Mouse (Mus musculus): ENCODE results near the gene Sik2.
A peak's percentile ranks its signal among the peaks of the same experiment; 100 is the strongest.

Sik2 gene

GRCm38 (mm10) chr9:50911861-50912515 is 96.9 kb downstream of the Sik2 start:
- DNase-seq = no peak

- DNase-seq = no peak
These were observed 103.6 kb downstream of the Sik2 start for GRCm38 (mm10) chr9:50905321-50905720.

DNA sequence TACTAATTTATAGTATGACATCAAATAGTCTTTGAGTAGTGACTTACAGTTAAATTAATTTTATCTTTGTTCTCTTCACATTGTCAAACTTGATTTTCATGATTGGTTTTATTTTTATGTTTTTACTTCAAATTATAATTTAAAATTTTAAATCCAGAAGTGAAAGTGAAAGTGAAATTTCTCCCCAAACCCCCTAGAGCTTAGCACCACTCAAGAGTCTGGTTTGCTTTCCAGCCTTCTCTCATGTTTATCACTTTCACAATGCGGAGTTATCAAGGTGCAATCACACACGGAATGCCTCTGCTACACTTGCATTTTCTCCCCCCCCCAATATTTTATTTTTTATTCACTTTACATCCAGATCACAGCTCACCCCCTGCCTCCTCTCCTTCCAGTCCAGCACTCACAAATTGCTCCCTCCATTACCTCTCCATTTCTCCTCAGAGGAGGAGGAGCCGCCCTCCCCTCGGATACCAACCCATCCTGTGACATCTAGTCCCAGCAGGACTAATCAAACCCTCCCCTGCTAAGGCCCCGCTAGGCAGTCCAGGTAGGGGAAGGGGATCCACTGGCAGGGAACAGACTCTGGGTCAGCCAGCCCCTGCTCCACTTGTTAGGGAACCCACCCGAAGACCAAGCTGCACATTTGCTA is 104.6 kb downstream of the Sik2 start:
- DNase-seq = no peak

- DNase-seq = no peak
These were observed 108.6 kb downstream of the Sik2 start for GRCm38 (mm10) chr9:50900026-50900920.

- DNase-seq = peak; percentile 96
These were observed 115.2 kb downstream of the Sik2 start for GRCm38 (mm10) chr9:50893665-50894064.

DNA sequence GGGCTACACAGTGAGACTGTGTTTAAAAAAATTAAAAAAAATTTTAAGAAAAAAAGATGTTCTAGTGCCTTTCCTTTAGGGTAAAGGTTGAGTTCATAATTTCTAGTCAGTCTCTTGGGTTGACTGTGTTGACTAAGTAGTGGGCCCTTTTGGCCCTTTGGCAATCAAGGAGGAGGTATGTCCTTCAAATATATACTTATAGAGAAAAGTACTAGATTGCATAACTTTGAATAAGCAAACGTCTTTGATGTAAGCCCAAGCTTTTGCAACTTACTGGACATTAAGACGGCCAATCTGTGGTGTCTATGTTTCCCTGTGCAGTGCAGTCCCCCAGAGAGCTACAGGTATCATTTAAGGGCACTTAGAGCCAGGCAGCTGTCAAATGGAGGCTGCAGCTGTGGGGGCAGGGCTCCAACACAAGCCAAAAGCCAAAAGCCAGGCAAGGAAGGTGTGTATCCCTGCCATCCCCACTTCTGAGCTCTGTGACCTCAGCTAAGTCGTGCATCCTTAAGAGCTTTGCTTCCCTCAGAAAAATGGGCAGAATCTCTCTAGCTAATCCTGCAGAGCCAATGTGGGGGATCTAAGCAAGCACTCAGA is 118.3 kb downstream of the Sik2 start:
- no peak for DNase-seq

DNA sequence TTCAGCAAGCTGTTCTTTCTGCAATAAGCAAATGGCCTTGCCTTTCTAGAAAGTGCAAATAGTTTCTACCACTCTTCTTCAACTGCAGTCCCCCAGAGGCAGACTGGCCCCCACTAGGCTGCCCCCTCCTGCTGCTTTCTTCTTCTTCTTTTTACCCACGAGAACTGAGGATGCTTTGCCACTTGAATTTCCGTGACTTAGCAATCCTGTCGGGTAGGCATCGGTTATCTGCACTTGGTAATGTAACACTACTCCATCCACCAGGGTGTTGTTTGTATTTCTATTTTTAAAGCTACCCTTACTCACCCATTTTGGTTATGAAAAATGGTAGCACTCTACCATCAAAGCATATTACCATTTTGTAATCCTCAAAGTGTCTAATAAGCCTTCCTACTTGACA is 118.9 kb downstream of the Sik2 start:
- no peak for DNase-seq

- DNase-seq = no peak
These were observed 119.7 kb downstream of the Sik2 start for GRCm38 (mm10) chr9:50889211-50889610.

DNA sequence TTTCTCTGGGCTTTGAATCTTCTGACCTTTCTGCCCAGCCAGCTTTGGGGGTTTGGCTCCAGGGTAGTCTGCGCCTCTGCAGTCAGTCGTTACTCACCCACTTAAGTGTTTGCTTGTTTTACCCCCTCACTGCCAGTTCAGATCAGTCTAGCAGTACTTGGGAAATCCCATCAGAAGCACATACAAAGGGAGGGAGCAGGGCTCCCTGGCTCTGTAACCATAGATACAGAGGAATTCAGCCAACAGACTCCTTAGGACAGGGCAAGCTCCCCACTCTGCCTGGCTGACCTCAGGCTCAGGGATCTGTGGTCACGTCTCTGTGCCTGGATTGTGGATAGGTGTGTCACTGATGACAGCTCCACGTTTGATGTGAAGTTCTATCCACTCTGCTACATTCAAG is 121.5 kb downstream of the Sik2 start:
- no peak for DNase-seq

DNA sequence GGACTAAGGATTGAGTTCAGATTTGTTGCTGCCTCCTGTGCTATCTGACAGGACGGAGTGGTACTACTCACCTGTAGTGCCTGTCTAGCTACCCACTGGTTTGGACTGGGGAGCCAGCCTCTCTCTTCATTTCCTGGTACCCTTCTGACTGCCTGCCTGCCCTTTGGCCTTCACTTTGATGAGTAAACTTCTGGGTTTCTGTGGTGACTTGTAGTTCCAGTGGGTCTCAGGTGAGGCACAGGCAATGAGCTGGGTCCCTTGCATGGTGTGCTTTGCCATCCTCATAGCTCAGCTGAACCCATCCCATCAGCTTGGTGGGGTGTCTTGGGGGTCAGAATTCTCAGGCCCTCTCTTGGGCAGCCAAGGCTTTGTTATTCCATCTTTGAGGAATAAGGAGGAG is 122.0 kb downstream of the Sik2 start:
- DNase-seq = no peak

DNA sequence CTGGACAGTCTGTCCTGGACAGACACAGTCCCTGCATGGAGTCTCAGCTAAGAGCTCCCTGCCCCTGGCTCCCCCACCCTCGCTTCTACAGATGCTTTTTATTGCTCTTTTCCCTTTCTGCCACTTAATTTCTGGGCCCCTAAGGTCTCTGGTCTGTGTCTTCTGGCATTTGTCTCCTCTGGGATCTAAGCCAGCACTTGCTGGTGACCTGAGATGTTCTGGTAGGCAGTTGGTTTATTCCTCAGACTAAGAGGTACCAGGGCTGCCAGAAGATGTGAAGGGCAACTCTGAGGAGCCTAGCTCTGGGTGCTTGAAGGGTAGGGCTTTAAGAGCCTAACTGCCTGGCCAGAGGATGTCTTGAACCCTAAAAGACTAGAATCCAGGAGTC is 123.3 kb downstream of the Sik2 start:
- no peak for DNase-seq

DNA sequence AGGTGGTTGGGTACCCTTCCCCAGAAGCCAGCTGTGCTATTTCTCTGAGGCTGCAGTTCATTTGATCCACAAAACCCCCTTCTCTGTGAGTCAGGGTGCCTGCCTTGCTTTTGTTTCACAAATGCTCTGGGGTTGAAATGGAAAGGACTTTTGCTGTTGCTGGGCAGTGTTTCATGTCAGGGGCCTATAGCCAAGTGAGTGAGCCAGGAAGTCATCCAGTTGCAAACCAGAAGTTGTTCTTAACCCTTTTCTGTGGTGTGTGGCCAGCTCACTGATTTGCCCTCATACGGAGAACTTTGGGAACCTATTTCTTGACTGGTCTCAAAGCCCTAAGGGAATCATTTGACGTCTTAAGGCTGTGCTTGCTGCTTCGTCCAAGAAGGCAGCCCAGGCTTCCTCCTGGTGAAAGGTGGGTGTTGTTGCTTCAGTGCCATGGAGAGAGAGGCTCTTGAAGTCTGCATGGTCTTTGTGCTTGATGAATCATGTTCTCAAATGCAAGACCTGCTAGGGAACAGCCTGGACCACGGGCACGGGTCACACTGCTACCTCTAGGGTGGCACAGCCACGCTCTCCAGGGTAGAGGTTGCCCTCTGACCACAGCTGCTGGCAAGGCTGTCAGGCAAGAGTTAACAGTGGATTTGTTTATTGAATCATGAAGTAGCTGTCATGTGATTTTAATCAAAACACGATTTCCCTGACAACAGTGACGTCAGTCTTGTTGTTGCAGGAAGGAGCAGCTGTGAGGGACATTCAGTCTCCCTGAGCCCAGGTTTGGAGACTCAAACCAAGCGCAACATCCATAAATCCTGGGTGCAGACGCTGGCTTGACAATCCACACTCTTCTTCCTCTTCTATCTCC is 123.9 kb downstream of the Sik2 start:
- no peak for DNase-seq

- no peak for DNase-seq
These were observed 124.8 kb downstream of the Sik2 start for GRCm38 (mm10) chr9:50884093-50884492.

GRCm38 (mm10) chr9:50882183-50882582 is 126.7 kb downstream of the Sik2 start:
- DNase-seq = no peak

GRCm38 (mm10) chr9:50877431-50877830 is 131.4 kb downstream of the Sik2 start:
- DNase-seq = no peak

DNA sequence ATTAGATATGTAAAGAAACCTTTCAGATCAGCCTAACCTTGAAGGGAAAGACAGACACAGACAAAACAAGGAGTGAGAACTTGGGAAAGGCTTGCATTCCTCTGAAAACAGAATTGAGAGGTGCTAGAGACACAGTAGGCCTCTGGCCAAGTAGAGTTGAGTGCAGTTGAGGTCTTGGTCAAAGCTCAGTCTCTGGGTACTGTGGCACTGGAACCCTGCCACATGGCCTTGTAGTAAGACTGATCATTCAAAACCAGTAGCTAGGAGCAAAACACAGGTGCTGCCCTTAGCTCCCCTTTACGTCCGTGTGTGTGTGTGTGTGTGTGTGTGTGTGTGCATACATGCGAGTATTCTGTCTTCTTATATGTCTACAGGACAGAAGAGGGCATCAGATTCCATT is 132.6 kb downstream of the Sik2 start:
- no peak for DNase-seq

GRCm38 (mm10) chr9:50875470-50875869 is 133.4 kb downstream of the Sik2 start:
- no peak for DNase-seq

DNA sequence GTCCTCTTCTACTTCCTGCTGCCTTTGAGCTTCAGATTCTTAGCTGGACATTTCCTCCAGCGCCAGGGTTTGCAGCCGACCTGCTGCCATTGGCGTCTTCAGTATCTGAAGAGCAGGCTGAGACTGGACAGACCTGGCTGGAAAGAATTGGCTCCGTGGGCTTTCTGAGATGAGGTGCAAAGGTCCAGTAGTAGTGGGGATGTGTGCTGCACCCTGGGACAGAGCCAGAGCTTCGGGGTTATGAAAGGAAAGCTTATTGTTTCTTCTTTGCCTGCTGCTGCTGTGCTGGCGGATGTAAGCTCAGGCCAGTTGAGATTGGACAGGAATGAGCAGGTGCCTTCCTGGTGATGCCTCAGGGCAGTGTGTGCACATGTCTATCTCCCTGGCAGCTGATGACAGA is 134.8 kb downstream of the Sik2 start:
- no peak for DNase-seq

DNA sequence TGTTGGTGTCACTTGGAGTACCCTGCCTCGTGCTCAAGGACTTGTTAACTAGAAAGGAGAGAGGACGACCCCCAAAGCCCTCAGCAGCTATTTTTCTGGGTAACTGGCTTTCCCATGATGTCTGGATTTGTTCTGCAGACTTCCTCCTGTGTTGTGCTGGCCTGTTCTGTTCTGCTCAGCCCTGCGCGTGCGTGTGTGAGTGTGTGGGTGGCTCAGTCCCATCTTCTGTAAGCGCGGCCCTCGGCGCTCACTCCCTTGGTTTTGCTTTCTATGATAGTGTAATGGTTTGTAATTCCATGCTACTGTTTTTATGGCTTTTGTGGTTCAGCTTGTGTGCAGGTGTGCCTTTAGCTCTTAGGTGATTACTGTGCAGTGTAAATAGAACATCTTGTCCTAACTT is 135.7 kb downstream of the Sik2 start:
- no peak for DNase-seq

DNA sequence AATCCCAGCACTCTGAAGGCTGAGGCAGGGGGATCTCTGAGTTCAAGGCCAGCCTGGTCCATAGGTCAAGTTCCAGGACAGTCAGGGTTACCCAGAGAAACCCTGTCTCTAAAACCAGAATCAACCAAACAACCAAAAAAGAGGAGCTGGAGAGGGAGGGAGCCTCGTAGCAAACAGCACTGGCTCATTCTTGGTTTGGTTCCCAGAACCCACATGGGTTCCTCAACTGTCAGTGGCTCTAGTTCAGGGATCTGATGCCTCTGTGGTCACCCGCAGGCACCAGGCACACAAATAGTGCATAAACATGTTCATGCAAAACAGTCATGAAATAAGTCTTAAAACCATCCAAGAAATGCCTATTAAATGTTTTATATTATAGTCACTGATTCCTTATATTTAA is 140.7 kb downstream of the Sik2 start:
- DNase-seq = peak; percentile 73 to 75

DNA sequence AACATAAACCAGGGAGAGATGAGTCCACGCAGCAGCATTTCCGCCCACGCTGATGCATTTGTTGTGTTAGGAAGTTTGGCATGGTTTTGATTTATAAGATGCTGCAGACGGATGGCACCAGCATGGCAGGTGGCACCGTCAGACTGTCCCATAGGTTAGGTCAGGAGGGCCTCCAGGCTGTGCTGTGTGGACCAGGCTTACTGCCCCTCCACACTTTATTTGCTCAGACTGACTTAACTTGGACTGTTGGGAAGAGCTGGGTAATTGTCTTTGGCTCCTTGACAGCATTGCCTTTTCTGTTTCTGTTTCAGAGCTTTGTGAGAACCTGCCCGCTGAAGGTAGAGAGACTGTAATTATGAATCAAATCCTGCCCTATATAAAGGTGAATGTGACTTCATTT is 141.9 kb downstream of the Sik2 start:
- DNase-seq = no peak

DNA sequence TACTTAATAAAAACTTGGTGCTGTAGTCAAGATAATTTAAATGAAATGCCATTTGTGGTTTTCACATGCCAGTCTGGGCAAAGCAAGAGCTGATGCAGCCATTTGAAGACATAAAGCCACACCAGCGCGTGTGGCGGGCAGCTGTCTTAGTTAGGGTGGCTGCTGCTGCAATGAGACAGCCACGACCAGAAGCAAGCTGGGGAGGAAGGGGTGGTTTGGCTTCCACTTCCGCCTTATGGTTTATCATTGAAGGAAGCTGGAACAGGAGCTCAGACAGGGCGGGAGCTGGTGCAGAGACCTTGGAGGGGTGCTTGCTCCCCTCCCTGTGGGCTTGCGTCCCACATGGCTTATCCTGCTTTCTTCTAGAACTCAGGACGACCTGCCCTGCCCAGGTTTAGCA is 143.1 kb downstream of the Sik2 start:
- DNase-seq = no peak

DNA sequence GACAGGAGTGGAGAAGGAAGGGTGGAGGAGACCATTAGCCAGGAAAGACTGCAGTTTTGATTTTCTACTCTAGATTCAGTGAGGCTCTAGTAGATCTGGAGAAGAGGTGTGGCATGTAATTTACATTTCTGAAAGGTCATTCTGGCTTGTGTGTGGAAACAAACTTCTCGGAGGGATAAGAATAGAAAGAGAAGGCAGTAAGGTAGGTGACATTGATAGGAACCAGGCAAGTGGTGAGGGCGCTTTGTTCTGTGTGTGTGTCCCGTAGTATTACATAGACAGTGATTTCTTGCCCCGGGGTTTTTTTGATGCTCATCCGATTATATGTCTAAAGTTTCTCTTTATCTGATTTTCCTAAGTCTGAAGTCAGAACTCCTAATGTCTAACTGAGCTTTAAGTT is 144.0 kb downstream of the Sik2 start:
- no peak for DNase-seq

All from cerebellum, postnatal 36 days (tissue).